Mouse (Mus musculus): ENCODE measurements at regions not wholly inside any gene's neighbourhood (a gene's known extent, or its start where the extent isn't known, plus 50 kb on each side); places are given as distances from the start of the nearest gene placed in this dataset.

DNA sequence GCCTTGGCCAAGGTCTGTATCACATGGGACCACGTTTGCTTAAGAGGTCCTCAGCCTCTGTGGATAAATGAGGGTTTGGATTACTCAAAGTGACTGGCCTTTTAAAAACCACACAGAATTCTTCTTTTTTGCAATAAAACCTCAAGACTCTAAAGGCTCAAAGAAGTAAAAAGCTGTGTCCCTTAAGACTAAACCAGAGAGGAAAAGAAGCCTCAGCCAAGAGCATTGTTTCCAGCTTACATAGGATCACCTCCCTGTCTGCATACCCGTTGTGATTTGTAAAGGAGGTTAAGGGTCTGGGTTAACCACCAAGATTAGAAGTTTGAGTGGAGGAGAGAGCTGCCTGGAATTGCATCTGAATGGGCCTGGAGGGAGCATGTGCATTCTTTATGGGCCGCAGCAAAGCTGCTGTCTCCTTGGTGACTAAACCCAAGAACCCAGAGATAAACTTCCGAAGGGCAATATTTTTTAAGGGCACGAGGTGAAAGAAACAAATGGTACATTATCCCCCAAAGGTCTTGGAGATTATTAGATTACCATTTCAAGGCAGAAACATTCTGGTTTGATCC lies 297.4 kb downstream of the Cxcl12 start:
- TF ChIP-seq CTCF (IDR thresholded peaks at IDR 0.05; ENCODE audit: low read depth), result no peak
- H3K9ac ChIP-seq (ENCODE audit: low read depth, low read length), result no peak overlapping the region
- DNase-seq (ENCODE audit: low spot score) (no peak), ATAC-seq (replicated peaks; ENCODE audit: low FRiP score, low read depth) (no peak)
- H3K9me3 ChIP-seq (replicated peaks; ENCODE audit: low read length), result no peaks in the 10 kb centered on the region
- H3K27ac ChIP-seq, result no peak overlapping the region
- no peak overlapping the region for H3K4me3 ChIP-seq (replicated peaks; ENCODE audit: low read depth, low read length)
- H3K36me3 ChIP-seq (ENCODE audit: insufficient read depth, low read length), result no peaks in the 10 kb centered on the region
- H3K4me2 ChIP-seq (ENCODE audit: low read length), result no peak overlapping the region
- 41% methylated on average over 5 of the region's 5 CpGs for WGBS
- H3K4me1 ChIP-seq (replicated peaks; ENCODE audit: insufficient read depth, low read length), result no peaks in the 10 kb centered on the region
- H3K27me3 ChIP-seq (ENCODE audit: insufficient read depth, low read length), result no peaks in the 10 kb centered on the region

DNA sequence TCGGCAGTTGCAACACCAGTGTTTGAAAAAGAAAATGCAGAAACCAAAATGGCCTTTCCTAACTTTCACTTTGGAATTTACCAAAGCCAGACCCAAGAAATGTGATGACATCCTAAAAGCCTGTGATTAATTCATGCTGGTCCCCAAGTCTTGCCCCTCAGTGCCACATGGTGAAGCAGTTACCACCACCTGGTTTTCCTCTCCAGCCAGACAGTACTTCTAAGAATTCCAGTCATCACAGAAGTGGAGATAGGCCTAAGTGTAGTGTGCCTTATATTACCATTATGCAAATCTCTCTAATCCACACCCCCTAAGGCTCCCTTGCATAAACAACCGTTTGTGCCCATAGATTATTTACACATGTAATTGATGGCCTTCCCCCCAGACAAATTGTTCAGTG lies 311.0 kb downstream of the Cxcl12 start:
- Histone ChIP-seq H3K4me3 (replicated peaks; ENCODE audit: low read depth, low read length) (no peak overlapping the region), H3K9ac (ENCODE audit: low read depth, low read length) (no peak overlapping the region), H3K4me2 (ENCODE audit: low read length) (no peak overlapping the region), H3K9me3 (replicated peaks; ENCODE audit: low read length) (no peaks in the 10 kb centered on the region), H3K27ac (no peak overlapping the region), H3K4me1 (replicated peaks; ENCODE audit: insufficient read depth, low read length) (no peaks in the 10 kb centered on the region; the same call in 1 of the 2 replicates), H3K27me3 (ENCODE audit: insufficient read depth, low read length) (no peaks in the 10 kb centered on the region), H3K36me3 (ENCODE audit: insufficient read depth, low read length) (no peaks in the 10 kb centered on the region)
- 33% methylated on average over 2 of the region's 2 CpGs for whole genome bisulfite sequencing
- TF ChIP-seq CTCF (IDR thresholded peaks at IDR 0.05; ENCODE audit: low read depth), result no peak
- no peak for ATAC-seq (replicated peaks; ENCODE audit: low FRiP score, low read depth)
- no peak for DNase-seq (ENCODE audit: low spot score)

DNA sequence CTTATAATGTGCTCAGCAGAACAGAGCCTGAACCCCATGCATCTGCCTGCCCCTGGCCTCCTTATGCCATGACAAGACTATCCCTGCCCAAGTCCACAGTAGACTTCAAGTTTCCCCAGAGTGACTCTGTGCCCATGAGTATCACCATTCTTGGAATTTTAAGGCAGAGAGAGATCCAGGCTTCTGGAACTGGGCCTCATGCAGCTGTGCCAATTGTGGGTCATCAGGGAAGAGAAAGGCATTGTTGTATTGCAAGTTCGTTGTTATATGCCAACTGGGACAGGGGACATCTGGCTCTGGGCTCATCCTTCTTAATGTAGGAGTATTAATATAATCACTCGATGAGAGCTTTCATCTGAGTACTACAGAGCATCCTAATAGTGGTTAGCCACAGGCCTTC lies 312.1 kb downstream of the Cxcl12 start:
- no peaks in the 10 kb centered on the region for H3K36me3 ChIP-seq (ENCODE audit: insufficient read depth, low read length)
- DNase-seq (ENCODE audit: low spot score), result no peak
- no peak overlapping the region for H3K9ac ChIP-seq (ENCODE audit: low read depth, low read length)
- WGBS, result 78% methylated on average over 2 of the region's 2 CpGs
- H3K4me1 ChIP-seq (replicated peaks; ENCODE audit: insufficient read depth, low read length), result no peaks in the 10 kb centered on the region; the same call in 1 of the 2 replicates
- no peaks in the 10 kb centered on the region for H3K27me3 ChIP-seq (ENCODE audit: insufficient read depth, low read length)
- no peak overlapping the region for H3K4me3 ChIP-seq (replicated peaks; ENCODE audit: low read depth, low read length)
- no peak for ATAC-seq (replicated peaks; ENCODE audit: low FRiP score, low read depth)
- H3K27ac ChIP-seq, result no peak overlapping the region
- no peak overlapping the region for H3K4me2 ChIP-seq (ENCODE audit: low read length)
- TF ChIP-seq CTCF (IDR thresholded peaks at IDR 0.05; ENCODE audit: low read depth), result no peak
- no peaks in the 10 kb centered on the region for H3K9me3 ChIP-seq (replicated peaks; ENCODE audit: low read length)

DNA sequence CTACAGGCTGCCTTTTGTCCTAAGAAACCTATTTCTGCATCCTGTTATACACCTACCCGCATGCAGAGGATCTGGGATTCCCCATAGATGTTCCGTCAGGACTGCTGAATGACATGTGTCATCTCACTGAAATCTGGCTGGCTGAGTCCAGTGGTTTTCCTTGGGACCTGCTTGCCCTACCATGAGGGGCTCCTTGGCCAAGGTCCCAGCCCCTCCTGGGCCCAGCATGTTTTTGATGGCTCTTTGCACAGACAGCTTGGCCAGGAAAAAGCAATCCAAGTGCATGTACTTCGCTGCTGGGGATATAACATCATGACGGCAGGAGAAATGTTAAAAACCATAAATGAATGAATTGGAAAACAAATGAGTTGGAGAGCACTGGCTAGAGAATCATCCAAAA lies 320.8 kb downstream of the Cxcl12 start:
- H3K4me1 ChIP-seq (replicated peaks; ENCODE audit: insufficient read depth, low read length), result 0 out of 2 replicates have a peak, but pooled peaks cover 3% of the 10 kb centered on the region
- no peaks in the 10 kb centered on the region for H3K36me3 ChIP-seq (ENCODE audit: insufficient read depth, low read length)
- no peak for ATAC-seq (replicated peaks; ENCODE audit: low FRiP score, low read depth)
- no peak for DNase-seq (ENCODE audit: low spot score)
- no peaks in the 10 kb centered on the region for H3K27me3 ChIP-seq (ENCODE audit: insufficient read depth, low read length)
- no peak overlapping the region for H3K9ac ChIP-seq (ENCODE audit: low read depth, low read length)
- TF ChIP-seq CTCF (IDR thresholded peaks at IDR 0.05; ENCODE audit: low read depth), result no peak
- H3K4me2 ChIP-seq (ENCODE audit: low read length), result no peak overlapping the region
- H3K4me3 ChIP-seq (replicated peaks; ENCODE audit: low read depth, low read length), result no peak overlapping the region
- H3K9me3 ChIP-seq (replicated peaks; ENCODE audit: low read length), result no peaks in the 10 kb centered on the region
- 93% methylated on average over 4 of the region's 4 CpGs for WGBS
- H3K27ac ChIP-seq, result no peak overlapping the region

DNA sequence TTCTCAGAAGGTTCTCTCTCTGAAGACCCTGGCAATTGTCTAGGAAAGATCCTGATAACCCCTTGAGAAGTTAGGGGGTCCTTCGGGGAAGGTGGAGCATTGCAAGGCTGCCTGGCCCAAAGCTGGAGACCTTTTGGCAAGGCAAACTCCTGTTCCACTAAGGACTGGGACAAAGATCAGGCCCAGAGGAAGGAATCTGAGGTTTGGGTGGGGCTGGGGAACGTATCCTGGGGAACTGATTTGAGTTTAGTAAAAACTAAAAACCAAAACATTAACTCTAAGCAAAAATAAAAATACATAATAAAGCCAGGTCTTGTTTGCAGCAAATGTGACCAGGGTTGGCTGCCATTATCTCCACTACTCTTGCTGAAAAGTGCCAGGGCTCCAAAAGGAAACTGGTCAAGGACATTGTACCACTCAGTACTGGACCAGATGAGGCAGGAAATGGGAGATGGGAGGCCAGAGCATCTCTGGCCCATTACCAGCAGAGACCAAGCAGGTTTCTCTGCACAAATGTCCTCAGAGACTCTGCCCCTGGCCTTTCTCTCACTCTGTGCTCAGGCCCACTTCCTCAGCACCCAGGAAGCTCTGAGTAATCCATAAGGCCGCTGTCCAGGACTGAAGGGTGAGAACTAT lies 321.5 kb downstream of the Cxcl12 start:
- DNase-seq (ENCODE audit: low spot score) (no peak), ATAC-seq (replicated peaks; ENCODE audit: low FRiP score, low read depth) (no peak)
- H3K36me3 ChIP-seq (ENCODE audit: insufficient read depth, low read length), result no peaks in the 10 kb centered on the region
- no peak overlapping the region for H3K4me2 ChIP-seq (ENCODE audit: low read length)
- no peaks in the 10 kb centered on the region for H3K27me3 ChIP-seq (ENCODE audit: insufficient read depth, low read length)
- no peak overlapping the region for H3K4me3 ChIP-seq (replicated peaks; ENCODE audit: low read depth, low read length)
- no peak overlapping the region for H3K9ac ChIP-seq (ENCODE audit: low read depth, low read length)
- no peaks in the 10 kb centered on the region for H3K9me3 ChIP-seq (replicated peaks; ENCODE audit: low read length)
- 0 out of 2 replicates have a peak, but pooled peaks cover 3% of the 10 kb centered on the region for H3K4me1 ChIP-seq (replicated peaks; ENCODE audit: insufficient read depth, low read length)
- no peak for TF ChIP-seq CTCF (IDR thresholded peaks at IDR 0.05; ENCODE audit: low read depth)
- H3K27ac ChIP-seq, result no peak overlapping the region
- 84% methylated on average over 3 of the region's 3 CpGs for WGBS

DNA sequence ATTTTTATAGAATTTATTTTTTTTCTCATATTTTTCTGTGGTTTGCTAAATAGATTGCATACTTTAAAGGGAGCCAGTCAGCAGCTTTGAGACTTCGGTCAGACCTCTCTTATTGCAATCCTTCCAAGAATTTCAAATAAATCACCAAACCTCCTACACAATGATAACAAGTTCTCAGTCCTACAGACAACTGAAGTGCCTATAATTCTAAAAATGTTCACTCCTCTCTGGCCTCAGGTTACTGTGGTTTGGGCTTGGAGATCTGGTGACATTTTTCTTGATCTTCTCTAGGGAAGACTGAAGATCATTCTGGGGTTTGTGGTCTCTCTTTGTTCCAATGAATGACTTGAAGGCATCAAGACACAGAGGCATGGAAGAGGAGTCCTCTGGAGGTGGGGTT lies 326.6 kb downstream of the Cxcl12 start:
- ATAC-seq (replicated peaks; ENCODE audit: low FRiP score, low read depth), result peak; percentile 59; the same call in 1 of the 2 replicates
- Histone ChIP-seq H3K4me1 (replicated peaks; ENCODE audit: insufficient read depth, low read length) (0 out of 2 replicates have a peak, but pooled peaks cover 3% of the 10 kb centered on the region), H3K9ac (ENCODE audit: low read depth, low read length) (no peak overlapping the region), H3K9me3 (replicated peaks; ENCODE audit: low read length) (no peaks in the 10 kb centered on the region), H3K4me3 (replicated peaks; ENCODE audit: low read depth, low read length) (no peak overlapping the region), H3K27me3 (ENCODE audit: insufficient read depth, low read length) (no peaks in the 10 kb centered on the region), H3K27ac (no peak overlapping the region), H3K4me2 (ENCODE audit: low read length) (no peak overlapping the region), H3K36me3 (ENCODE audit: insufficient read depth, low read length) (no peaks in the 10 kb centered on the region)
- DNase-seq (ENCODE audit: low spot score), result peak; percentile 87
- 31% methylated on average over 1 of the region's 1 CpGs for whole genome bisulfite sequencing
- no peak for TF ChIP-seq CTCF (IDR thresholded peaks at IDR 0.05; ENCODE audit: low read depth)
